Mouse (Mus musculus): Measurements from ENCODE around the gene Map3k3. TPM values are rescaled to one million over a fixed set of nuclear protein-coding genes. Genes with fewer than 3 reads are reported as not detected.

The Map3k3 gene
- total RNA-seq (2023) = 174 TPM

DNA sequence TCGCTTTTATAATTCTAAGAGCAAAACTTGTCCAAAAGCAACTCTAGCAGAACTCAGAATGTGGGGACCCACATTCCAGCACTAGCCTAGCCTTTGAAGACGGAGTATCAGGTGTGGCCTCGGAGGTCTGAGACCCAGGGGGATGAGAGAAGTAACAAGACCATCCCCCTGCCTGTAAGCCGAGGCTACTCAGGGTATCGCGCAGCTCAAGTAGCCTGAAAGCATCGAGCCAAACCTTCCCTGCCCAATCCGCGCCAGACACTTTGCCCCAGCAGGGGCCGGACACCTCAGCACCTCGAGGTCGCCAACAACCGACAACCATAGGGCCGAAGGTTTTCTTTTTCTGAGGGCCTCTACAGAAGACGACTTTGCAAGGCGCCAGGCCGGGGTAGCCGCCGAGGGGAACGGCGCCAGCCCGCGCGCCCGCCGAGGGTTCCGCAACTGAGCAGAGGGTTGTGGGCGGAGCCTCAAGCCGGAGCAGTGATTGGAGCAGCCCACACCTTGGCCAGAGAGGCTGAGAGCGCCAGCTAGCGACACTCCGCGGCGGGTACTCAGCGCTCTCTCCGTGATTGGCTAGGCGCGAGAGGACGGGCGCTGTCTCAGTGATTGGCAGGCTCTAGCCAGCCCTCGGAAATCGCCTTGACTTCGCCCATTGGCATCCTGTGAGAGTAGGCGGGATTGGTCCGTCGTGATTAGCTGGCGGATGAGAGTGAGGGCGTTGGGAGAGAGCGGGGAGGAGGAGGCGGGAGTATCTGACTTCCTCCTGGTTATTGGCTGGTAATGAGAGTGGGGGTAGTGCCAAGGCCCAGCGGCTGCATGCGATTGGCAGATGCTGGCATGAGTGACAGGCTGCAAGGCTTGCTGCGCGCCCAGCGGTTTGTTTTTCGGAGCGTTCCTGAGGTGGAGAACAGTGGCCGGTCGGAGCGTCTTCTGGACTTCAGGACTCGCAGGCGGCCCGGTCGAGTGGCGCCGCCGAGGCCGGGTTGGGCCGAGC is at the start of gene Map3k3:
Gene Map3k3, plus strand, starts transcription at position 906 of the 994 bp plus-strand sequence.

DNA sequence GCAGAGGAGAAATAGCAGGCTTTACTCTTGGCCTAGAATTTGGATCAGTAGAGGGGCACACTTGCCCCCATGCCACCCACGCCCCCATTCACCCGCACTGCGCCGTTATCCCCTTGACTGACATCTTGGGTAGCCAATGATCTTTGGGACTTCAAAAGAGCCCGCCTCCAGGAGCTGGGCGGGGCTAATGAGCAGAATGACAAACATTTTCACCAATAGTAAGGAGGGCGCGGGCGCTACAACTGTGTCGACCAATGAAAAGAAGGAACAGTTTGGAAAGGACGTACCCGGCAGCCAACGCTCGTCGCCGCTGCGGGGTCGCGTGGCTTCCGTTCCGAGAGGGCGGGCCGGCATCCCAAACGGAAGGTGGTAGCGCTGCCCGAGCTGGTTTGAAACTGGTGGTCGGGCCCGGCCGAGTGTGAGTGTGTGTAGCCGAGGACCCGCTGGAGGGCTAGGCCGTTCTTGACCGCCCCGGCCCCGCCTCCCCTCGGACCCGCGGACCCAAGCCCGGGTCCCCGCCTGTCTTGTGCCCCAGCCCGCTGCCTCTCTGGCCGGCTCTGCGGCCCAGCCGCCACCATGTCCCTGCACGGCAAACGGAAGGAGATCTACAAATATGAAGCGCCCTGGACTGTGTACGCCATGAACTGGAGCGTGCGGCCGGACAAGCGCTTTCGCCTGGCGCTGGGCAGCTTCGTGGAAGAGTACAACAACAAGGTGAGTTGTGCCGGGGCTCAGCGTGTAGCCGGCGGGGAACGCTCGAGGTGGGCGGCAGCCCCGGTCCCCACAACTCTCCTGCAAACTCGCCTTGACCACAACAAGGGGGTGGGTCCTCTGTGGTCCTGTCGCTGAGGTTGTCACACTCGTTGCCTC is 47.6 kb upstream of the Map3k3 start, which contains the start of gene Dcaf7:
Gene Dcaf7, plus strand, starts transcription at position 325 of the 870 bp plus-strand sequence.

DNA sequence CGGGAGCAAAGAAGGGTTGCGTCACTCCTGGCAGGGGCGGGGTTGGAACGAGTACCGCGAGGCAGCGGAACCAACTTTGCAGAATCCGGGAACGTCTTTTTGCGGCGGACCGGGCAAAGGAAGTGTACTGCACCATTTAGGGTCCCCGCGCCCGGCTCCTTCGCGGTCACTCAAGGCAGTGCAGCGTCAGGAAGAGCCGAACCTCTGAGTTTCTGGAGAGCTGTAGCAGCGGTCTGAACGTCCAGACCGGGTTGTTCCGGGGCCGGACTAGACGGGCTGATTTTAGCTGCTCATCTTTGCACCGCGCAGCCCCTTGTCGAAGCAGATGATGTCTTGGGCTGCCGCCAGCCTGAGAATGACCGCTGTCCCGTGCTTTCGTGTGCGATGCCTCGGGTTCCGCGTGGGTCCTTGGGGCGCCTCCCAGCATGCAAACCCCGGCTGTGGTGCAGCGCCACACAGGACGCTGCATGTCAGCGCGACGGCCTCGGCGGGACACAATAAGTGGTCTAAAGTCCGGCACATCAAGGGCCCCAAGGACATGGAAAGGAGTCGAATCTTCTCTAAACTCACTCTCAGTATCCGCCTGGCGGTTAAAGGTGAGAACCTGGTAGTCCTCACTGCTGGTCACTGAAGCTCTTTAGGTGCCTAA is 18.4 kb upstream of the Map3k3 start, which contains the start of gene Taco1:
Gene Taco1, plus strand, starts transcription at position 139 of the 649 bp plus-strand sequence.

DNA sequence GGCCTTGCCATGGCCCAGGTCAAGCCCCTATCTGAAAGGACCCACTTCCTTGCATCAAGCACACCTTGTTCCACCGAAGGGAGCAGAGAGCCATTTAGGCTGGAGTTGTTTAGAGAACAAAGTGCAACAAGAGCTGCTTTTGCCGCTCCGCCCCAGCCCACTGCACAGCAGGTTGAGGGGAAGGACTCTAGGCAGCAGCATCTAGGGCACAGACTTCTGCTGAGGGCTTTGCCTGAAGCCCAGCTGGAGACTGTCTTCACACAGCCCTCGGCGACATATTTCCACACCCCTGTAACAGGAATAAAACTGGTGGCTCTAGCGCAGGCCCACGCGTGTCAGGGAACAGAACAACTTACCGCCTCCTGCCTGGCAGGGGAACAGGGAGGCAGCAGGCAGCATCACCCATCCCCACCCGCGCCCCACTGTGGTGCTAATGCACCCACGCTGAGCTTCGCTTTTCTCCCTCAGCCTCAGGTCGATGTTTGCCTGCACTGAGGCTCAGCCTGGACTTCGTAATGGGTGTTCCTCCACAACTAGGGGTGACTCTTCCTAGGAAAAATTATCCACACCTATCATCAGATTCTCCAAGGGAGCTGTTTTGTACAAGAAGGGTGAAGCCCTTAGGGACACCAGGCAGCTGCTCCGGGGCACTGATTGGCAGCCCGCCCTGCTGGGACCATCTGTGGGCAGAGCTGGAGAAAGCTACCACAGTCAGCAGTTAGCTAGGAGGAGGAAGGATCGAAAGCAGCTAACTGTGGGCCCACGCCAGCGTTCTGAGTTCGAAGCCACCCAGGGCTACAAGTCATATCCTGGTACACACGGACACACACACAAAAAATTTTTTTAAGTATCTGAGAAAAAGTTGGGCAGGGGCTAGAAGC is 76.7 kb downstream of the Map3k3 start, which contains the start of the genes Gm10840 and Limd2:
Gene Gm10840, plus strand, starts transcription at position 10 of the 881 bp plus-strand sequence.
Gene Limd2, minus strand, starts transcription at position 20 of the 881 bp plus-strand sequence.

DNA sequence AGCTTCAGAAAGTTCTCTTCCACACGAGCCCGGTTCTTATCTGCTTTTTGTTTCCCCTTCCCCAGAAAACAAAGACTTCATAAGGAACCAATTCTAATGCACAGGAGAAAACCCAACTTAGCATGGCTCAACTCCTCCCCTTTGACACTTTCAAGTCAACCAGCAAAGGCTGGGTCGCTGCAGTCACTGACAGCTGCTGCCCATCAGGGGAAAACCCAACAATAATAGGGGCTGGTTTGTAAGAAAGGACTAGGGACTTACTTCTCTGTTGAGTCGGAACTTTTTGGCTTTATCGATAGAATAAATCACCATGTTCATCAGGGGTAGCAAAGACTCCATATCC is 117.7 kb downstream of the Map3k3 start, which contains the start of gene Strada:
Gene Strada, minus strand, starts transcription at position 46 of the 343 bp plus-strand sequence.

Other genes starting within 250 kb of the Map3k3 start
- 0.33 TPM for gene Cyb561, start 131.3 kb upstream of the Map3k3 start, total RNA-seq (2023)
- 0.80 TPM for gene Ace, start 116.7 kb upstream of the Map3k3 start, total RNA-seq (2023)
- not detected for gene Ace3, start 89.9 kb upstream of the Map3k3 start, total RNA-seq (2023)
- gene Kcnh6, start 76.5 kb upstream of the Map3k3 start, total RNA-seq (2023) = 0.65 TPM
- gene Dcaf7, start 47.7 kb upstream of the Map3k3 start, total RNA-seq (2023) = 64.9 TPM
- gene Taco1, start 18.6 kb upstream of the Map3k3 start, total RNA-seq (2023) = 8.3 TPM
- 12.1 TPM for gene Gm10840, start 76.2 kb downstream of the Map3k3 start, total RNA-seq (2023)
- gene Limd2, start 76.2 kb downstream of the Map3k3 start, total RNA-seq (2023) = 840 TPM
- 27.2 TPM for gene Strada, start 117.6 kb downstream of the Map3k3 start, total RNA-seq (2023)
- 38.1 TPM for gene Ccdc47, start 131.7 kb downstream of the Map3k3 start, total RNA-seq (2023)
- gene Ddx42, start 132.3 kb downstream of the Map3k3 start, total RNA-seq (2023) = 80.4 TPM
- gene Ftsj3, start 171.5 kb downstream of the Map3k3 start, total RNA-seq (2023) = 69.6 TPM
- 46.4 TPM for gene Psmc5, start 171.5 kb downstream of the Map3k3 start, total RNA-seq (2023)
- 108 TPM for gene Smarcd2, start 188.4 kb downstream of the Map3k3 start, total RNA-seq (2023)
- gene Tcam1, start 192.1 kb downstream of the Map3k3 start, total RNA-seq (2023) = not detected
- 0.95 TPM for gene Gh, start 217.3 kb downstream of the Map3k3 start, total RNA-seq (2023)
- 49.8 TPM for gene Cd79b, start 230.1 kb downstream of the Map3k3 start, total RNA-seq (2023)

Data from CD4-positive naive resting alpha-beta T cell, adult 57 days (primary cell).